Mouse (Mus musculus) spleen, adult 2 months (tissue): ENCODE data around the gene Cd5. TPM values are rescaled to one million over a fixed set of nuclear protein-coding genes. Genes with fewer than 3 reads are reported as not detected.
A peak's percentile ranks its signal among the peaks of the same experiment; 100 is the strongest.

ENCODE experiments used
- DNase-seq, 2 experiments: peaks; one replicate each; pipeline versions ENCODE4 v3.0.0 to v3.0.0-alpha.2; 2012 to 2021; ENCODE audit warnings: low spot score in 2 of 2, low read depth in 1 of 2
- H3K27ac ChIP-seq: fragments of 200-500 bp; 2 replicates; pipeline ENCODE4 v1.5.1; 2012; ENCODE audit warnings: low read length, inconsistent platforms; ENCODE audit not compliant: insufficient read depth
- H3K27me3 ChIP-seq: fragments of 200-500 bp; 2 replicates; pipeline ENCODE4 v1.6.1; 2012; ENCODE audit warnings: mild to moderate bottlenecking, moderate library complexity, low read length, inconsistent platforms; ENCODE audit not compliant: control insufficient read depth, insufficient read depth
- H3K36me3 ChIP-seq: fragments of 200-500 bp; 2 replicates; pipeline ENCODE4 v1.6.1; 2012; ENCODE audit warnings: mild to moderate bottlenecking, low read length, inconsistent platforms; ENCODE audit not compliant: control insufficient read depth, insufficient read depth
- H3K4me1 ChIP-seq: fragments of 200-500 bp; 2 replicates; pipeline ENCODE4 v1.6.1; 2011; ENCODE audit warnings: inconsistent platforms; ENCODE audit not compliant: control insufficient read depth, insufficient read depth, insufficient read length
- H3K4me3 ChIP-seq: fragments of 200-500 bp; 2 replicates; pipeline ENCODE4 v1.5.1; 2011; ENCODE audit warnings: mild to moderate bottlenecking, inconsistent platforms; ENCODE audit not compliant: insufficient read depth, insufficient read length; ENCODE audit errors: extremely low read depth
- CTCF ChIP-seq: fragments of 200-500 bp; IDR thresholded peaks from 2 replicates; pipeline ENCODE4 v1.5.1; 2011; ENCODE audit warnings: mild to moderate bottlenecking, inconsistent platforms; ENCODE audit not compliant: insufficient read depth, insufficient read length, insufficient replicate concordance; ENCODE audit errors: extremely low read depth
- POLR2A ChIP-seq: fragments of 200-500 bp; IDR thresholded peaks from 2 replicates; pipeline ENCODE4 v1.6.1; 2011; ENCODE audit warnings: low read depth, low read length, inconsistent platforms
- WGBS: fragments of 180-500 bp; shearing (Covaris S2); methylation state at CpG from one replicate; pipeline ENCODE4 v1.1.7; 2018; 5-methylcytosine and 5-hydroxymethylcytosine counted together
- polyA plus RNA-seq: library from polyadenylated mRNA; depleted of rRNA; stranded (reverse); fragments of >200 nt; gene quantifications from 2 replicates; pipeline ENCODE4 v1.2.3, GENCODE M21; 2012

Gene Cd5
- polyA plus RNA-seq, 1 experiment = 35.2 TPM

GRCm38 (mm10) chr19:10709360-10710087 lies 29.3 kb downstream of the Cd5 start:
- WGBS = 14% methylated on average over 8 of the region's 8 CpGs
- H3K36me3 ChIP-seq = peaks cover 25% of the 10 kb centered on the region
- no peaks in the 10 kb centered on the region for H3K4me1 ChIP-seq
- no peak for TF ChIP-seq POLR2A
- peak; percentile 95 for TF ChIP-seq CTCF
- H3K27me3 ChIP-seq = no peaks in the 10 kb centered on the region
- peak; percentile 36 to 80 for DNase-seq
- H3K27ac ChIP-seq = no peak overlapping the region
- no peak overlapping the region for H3K4me3 ChIP-seq

GRCm38 (mm10) chr19:10708900-10709299 lies 29.9 kb downstream of the Cd5 start:
- DNase-seq = no peak
- TF ChIP-seq CTCF (no peak), POLR2A (no peak)
- 78% methylated on average over 6 of the region's 6 CpGs for WGBS
- H3K4me1 ChIP-seq = no peaks in the 10 kb centered on the region
- H3K27me3 ChIP-seq = no peaks in the 10 kb centered on the region
- no peak overlapping the region for H3K4me3 ChIP-seq
- H3K27ac ChIP-seq = no peak overlapping the region
- H3K36me3 ChIP-seq = peaks cover 25% of the 10 kb centered on the region

- DNase-seq = no peak
- TF ChIP-seq CTCF (no peak), POLR2A (no peak)
- H3K4me3 ChIP-seq = no peak overlapping the region
- H3K27me3 ChIP-seq = no peaks in the 10 kb centered on the region
- H3K36me3 ChIP-seq = peaks cover 19% of the 10 kb centered on the region
- 91% methylated on average over 1 of the region's 1 CpGs for WGBS
- no peak overlapping the region for H3K27ac ChIP-seq
- H3K4me1 ChIP-seq = no peaks in the 10 kb centered on the region; the same call in 1 of the 2 replicates
These were observed 30.9 kb downstream of the Cd5 start for GRCm38 (mm10) chr19:10707881-10708280.

GRCm38 (mm10) chr19:10707087-10707875 lies 31.5 kb downstream of the Cd5 start:
- no peak for TF ChIP-seq CTCF
- no peak for TF ChIP-seq POLR2A
- WGBS = 77% methylated on average over 13 of the region's 13 CpGs
- no peak overlapping the region for H3K4me3 ChIP-seq
- H3K27me3 ChIP-seq = no peaks in the 10 kb centered on the region
- H3K27ac ChIP-seq = no peak overlapping the region
- DNase-seq = no peak
- peaks cover 3% of the 10 kb centered on the region; the same call in 1 of the 2 replicates for H3K4me1 ChIP-seq
- peaks cover 13% of the 10 kb centered on the region for H3K36me3 ChIP-seq

GRCm38 (mm10) chr19:10703470-10703869 lies 35.3 kb downstream of the Cd5 start:
- Histone ChIP-seq H3K36me3 (peaks cover 2% of the 10 kb centered on the region; the same call in 1 of the 2 replicates), H3K27ac (no peak overlapping the region), H3K27me3 (no peaks in the 10 kb centered on the region), H3K4me3 (no peak overlapping the region), H3K4me1 (peaks cover 18% of the 10 kb centered on the region; the same call in 1 of the 2 replicates)
- WGBS = 65% methylated on average over 8 of the region's 8 CpGs
- no peak for TF ChIP-seq POLR2A
- TF ChIP-seq CTCF = no peak
- no peak for DNase-seq

GRCm38 (mm10) chr19:10702125-10702524 lies 36.7 kb downstream of the Cd5 start:
- H3K27ac ChIP-seq = no peak overlapping the region
- H3K4me1 ChIP-seq = peaks cover 25% of the 10 kb centered on the region; the same call in 1 of the 2 replicates
- WGBS = 77% methylated on average over 8 of the region's 8 CpGs
- no peak for TF ChIP-seq CTCF
- TF ChIP-seq POLR2A = no peak
- H3K27me3 ChIP-seq = no peaks in the 10 kb centered on the region
- H3K36me3 ChIP-seq = no peaks in the 10 kb centered on the region
- no peak overlapping the region for H3K4me3 ChIP-seq
- no peak for DNase-seq
